Mouse (Mus musculus) erythroblast, embryonic 14.5 days (primary cell): ENCODE measurements around the gene Polr2f.

ENCODE experiments used
- GATA1 ChIP-seq: IDR thresholded peaks from 2 replicates; pipeline ENCODE4 v1.6.1; 2012; ENCODE audit warnings: low read length, inconsistent platforms, mixed read lengths
- TAL1 ChIP-seq: IDR thresholded peaks from 3 replicates; pipeline ENCODE4 v1.6.1; 2012; ENCODE audit warnings: low read length, inconsistent platforms, mixed read lengths

DNA sequence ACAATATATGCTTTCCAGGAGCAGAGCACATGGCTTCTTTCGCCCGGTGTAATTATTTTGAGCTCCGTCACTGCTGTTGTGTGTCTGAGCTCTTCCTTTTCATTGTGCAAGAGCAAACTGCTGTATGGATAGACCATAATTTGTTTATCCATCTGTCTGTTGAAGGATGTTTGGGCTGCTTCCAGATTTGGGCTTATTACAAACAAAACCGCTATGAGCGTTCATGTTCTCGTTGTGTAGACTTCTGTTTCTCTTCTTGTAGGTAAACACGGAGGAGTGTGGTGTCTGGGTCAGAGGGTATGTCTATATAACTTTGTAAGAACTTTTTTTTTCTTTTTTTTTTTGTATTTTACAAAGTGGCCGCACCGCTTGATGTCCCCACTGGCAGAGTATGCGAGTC is 44.4 kb downstream of the Polr2f start:
- no peak for TF ChIP-seq GATA1
- TF ChIP-seq TAL1 = no peak
